Mouse (Mus musculus): ENCODE results near the gene Efna5.

DNA sequence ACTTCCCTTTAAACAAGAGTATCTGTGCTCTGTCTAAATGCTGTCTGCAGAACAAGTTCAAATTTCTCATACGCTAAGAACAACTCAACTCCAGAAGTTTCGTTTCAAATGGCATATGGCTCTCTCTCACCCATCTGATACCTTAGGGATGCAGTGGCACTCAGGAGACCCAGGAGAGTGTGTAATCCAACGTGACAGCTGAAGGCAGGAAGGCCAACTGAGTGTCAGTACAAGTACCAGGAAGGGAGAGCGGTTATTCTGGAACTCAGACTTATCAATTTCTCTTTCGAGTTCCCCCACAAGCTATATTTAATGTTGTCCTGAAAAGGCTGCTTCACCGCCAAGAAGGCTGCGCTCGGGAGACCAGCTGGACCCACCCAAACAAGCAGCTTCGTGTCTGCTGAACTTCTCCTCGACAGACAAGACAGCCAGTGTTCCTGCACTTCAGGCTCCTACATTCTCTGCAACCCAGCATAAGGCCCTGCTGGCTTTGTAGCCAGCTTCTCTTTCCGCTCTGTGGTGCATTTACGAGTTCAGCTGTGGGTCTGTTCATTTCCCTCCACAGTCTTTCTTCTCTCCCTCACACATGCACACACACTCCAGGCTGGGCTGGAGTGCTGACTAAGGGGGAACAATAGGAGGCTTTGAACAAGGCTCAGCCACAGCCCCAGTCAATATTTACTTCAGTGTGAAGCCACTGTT, 18.7 kb downstream of the Efna5 start:
- no peak for TF ChIP-seq CTCF (IDR thresholded peaks at IDR 0.05; ENCODE audit: low read depth, low read length)
- TF ChIP-seq EP300 (IDR thresholded peaks at IDR 0.05; ENCODE audit: insufficient read depth, low read depth, low read length), result no peak
- no peak for TF ChIP-seq POLR2A (IDR thresholded peaks at IDR 0.05; ENCODE audit: insufficient read depth, low read length)
